Mouse (Mus musculus): Measurements from ENCODE around the gene Psd. TPM values are rescaled to one million over a fixed set of nuclear protein-coding genes. Genes with fewer than 3 reads are reported as not detected.

Psd gene
- polyA plus RNA-seq, 1 experiment, result 617 TPM

GRCm38 (mm10) chr19:46357344-46358280 is 30.7 kb upstream of the Psd start:
- H3K27ac ChIP-seq (ENCODE audit: insufficient read depth, low read length), result no peak overlapping the region
- no peaks in the 10 kb centered on the region for H3K4me1 ChIP-seq (ENCODE audit: control insufficient read depth, insufficient read depth, low read length)
- H3K4me3 ChIP-seq (ENCODE audit: insufficient read depth, low read length), result peak overlapping the region; percentile 67
- TF ChIP-seq CTCF (IDR thresholded peaks at IDR 0.05; ENCODE audit: extremely low read depth, insufficient read depth, low read length) (no peak), POLR2A (IDR thresholded peaks at IDR 0.05; ENCODE audit: extremely low read depth, insufficient read depth, low read length) (no peak)

GRCm38 (mm10) chr19:46356701-46357138 is 29.8 kb upstream of the Psd start:
- no peaks in the 10 kb centered on the region for H3K4me1 ChIP-seq (ENCODE audit: control insufficient read depth, insufficient read depth, low read length)
- peak overlapping the region; percentile 67 for H3K4me3 ChIP-seq (ENCODE audit: insufficient read depth, low read length)
- H3K27ac ChIP-seq (ENCODE audit: insufficient read depth, low read length), result peak overlapping the region; percentile 61; the same call in 1 of the 2 replicates
- TF ChIP-seq POLR2A (IDR thresholded peaks at IDR 0.05; ENCODE audit: extremely low read depth, insufficient read depth, low read length) (peak; percentile 78), CTCF (IDR thresholded peaks at IDR 0.05; ENCODE audit: extremely low read depth, insufficient read depth, low read length) (no peak)

GRCm38 (mm10) chr19:46350168-46350932 is 23.4 kb upstream of the Psd start, which contains the start of gene 2310034G01Rik:
TSS of gene 2310034G01Rik (minus strand) at chr19:46350302.
- Histone ChIP-seq H3K27ac (ENCODE audit: insufficient read depth, low read length) (peak within 1 kb of the TSS; percentile 61; the same call in 1 of the 2 replicates), H3K4me1 (ENCODE audit: control insufficient read depth, insufficient read depth, low read length) (peaks cover 5% of the 10 kb centered on the region; the same call in 1 of the 2 replicates), H3K4me3 (ENCODE audit: insufficient read depth, low read length) (peak within 1 kb of the TSS; percentile 85)
- TF ChIP-seq POLR2A (IDR thresholded peaks at IDR 0.05; ENCODE audit: extremely low read depth, insufficient read depth, low read length) (no peak), CTCF (IDR thresholded peaks at IDR 0.05; ENCODE audit: extremely low read depth, insufficient read depth, low read length) (no peak)

- no peak overlapping the region for H3K27ac ChIP-seq (ENCODE audit: insufficient read depth, low read length)
- peaks cover 5% of the 10 kb centered on the region; the same call in 1 of the 2 replicates for H3K4me1 ChIP-seq (ENCODE audit: control insufficient read depth, insufficient read depth, low read length)
- H3K4me3 ChIP-seq (ENCODE audit: insufficient read depth, low read length), result peak overlapping the region; percentile 85
- no peak for TF ChIP-seq CTCF (IDR thresholded peaks at IDR 0.05; ENCODE audit: extremely low read depth, insufficient read depth, low read length)
- no peak for TF ChIP-seq POLR2A (IDR thresholded peaks at IDR 0.05; ENCODE audit: extremely low read depth, insufficient read depth, low read length)
Observed at GRCm38 (mm10) chr19:46349550-46349949, 22.6 kb upstream of the Psd start.

GRCm38 (mm10) chr19:46348761-46349458 is 22.0 kb upstream of the Psd start:
- peaks cover 5% of the 10 kb centered on the region; the same call in 1 of the 2 replicates for H3K4me1 ChIP-seq (ENCODE audit: control insufficient read depth, insufficient read depth, low read length)
- TF ChIP-seq POLR2A (IDR thresholded peaks at IDR 0.05; ENCODE audit: extremely low read depth, insufficient read depth, low read length) (peak; percentile 77), CTCF (IDR thresholded peaks at IDR 0.05; ENCODE audit: extremely low read depth, insufficient read depth, low read length) (no peak)
- H3K4me3 ChIP-seq (ENCODE audit: insufficient read depth, low read length), result peak overlapping the region; percentile 85
- H3K27ac ChIP-seq (ENCODE audit: insufficient read depth, low read length), result peak overlapping the region; percentile 96

- H3K4me1 ChIP-seq (ENCODE audit: control insufficient read depth, insufficient read depth, low read length), result peaks cover 5% of the 10 kb centered on the region; the same call in 1 of the 2 replicates
- H3K27ac ChIP-seq (ENCODE audit: insufficient read depth, low read length), result peak overlapping the region; percentile 96
- TF ChIP-seq CTCF (IDR thresholded peaks at IDR 0.05; ENCODE audit: extremely low read depth, insufficient read depth, low read length) (no peak), POLR2A (IDR thresholded peaks at IDR 0.05; ENCODE audit: extremely low read depth, insufficient read depth, low read length) (no peak)
- H3K4me3 ChIP-seq (ENCODE audit: insufficient read depth, low read length), result peak overlapping the region; percentile 85
Observed at GRCm38 (mm10) chr19:46347936-46348668, 21.1 kb upstream of the Psd start.

GRCm38 (mm10) chr19:46347146-46347545 is 20.2 kb upstream of the Psd start:
- TF ChIP-seq CTCF (IDR thresholded peaks at IDR 0.05; ENCODE audit: extremely low read depth, insufficient read depth, low read length) (no peak), POLR2A (IDR thresholded peaks at IDR 0.05; ENCODE audit: extremely low read depth, insufficient read depth, low read length) (no peak)
- no peak overlapping the region for H3K27ac ChIP-seq (ENCODE audit: insufficient read depth, low read length)
- no peak overlapping the region for H3K4me3 ChIP-seq (ENCODE audit: insufficient read depth, low read length)
- peaks cover 5% of the 10 kb centered on the region; the same call in 1 of the 2 replicates for H3K4me1 ChIP-seq (ENCODE audit: control insufficient read depth, insufficient read depth, low read length)

- Histone ChIP-seq H3K27ac (ENCODE audit: insufficient read depth, low read length) (no peak overlapping the region), H3K4me3 (ENCODE audit: insufficient read depth, low read length) (no peak overlapping the region), H3K4me1 (ENCODE audit: control insufficient read depth, insufficient read depth, low read length) (0 out of 2 replicates have a peak, but pooled peaks cover 1% of the 10 kb centered on the region)
- TF ChIP-seq CTCF (IDR thresholded peaks at IDR 0.05; ENCODE audit: extremely low read depth, insufficient read depth, low read length) (no peak), POLR2A (IDR thresholded peaks at IDR 0.05; ENCODE audit: extremely low read depth, insufficient read depth, low read length) (no peak)
Observed at GRCm38 (mm10) chr19:46344710-46345419, 17.9 kb upstream of the Psd start.
